Mouse (Mus musculus): ENCODE results near the gene Dph1. TPM values are rescaled to one million over a fixed set of nuclear protein-coding genes. Genes with fewer than 3 reads are reported as not detected.

Dph1 gene
- polyA plus RNA-seq, 1 experiment from 2014 or later: 20.7 TPM

DNA sequence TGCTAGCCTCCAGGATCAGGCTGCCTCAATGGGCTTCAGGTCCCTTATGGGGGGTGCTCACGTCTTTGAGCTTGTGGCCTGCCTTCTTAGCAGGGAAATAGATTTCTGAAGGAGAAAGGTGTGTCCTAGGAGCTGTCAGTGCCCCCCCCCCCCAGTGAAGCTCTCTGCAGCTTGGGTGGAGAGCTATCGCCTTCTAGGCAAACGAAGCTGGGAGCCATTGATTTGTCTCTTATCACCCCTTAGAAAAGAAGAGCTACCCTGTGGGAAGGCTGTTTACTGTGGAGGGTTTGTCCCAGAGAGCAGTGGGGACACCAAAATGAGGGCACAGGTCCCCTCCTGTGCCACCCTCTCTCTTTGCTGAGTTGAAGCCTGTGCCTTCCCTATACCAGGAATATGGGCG, 19.1 kb upstream of the Dph1 start:
- ATAC-seq (ENCODE audit: insufficient read depth, low FRiP score): no peak
- no peaks in the 10 kb centered on the region for H3K27me3 ChIP-seq (ENCODE audit: control insufficient read depth, insufficient read depth, low read length)
- no peak overlapping the region for H3K9ac ChIP-seq (ENCODE audit: low read length)
- 69% methylated on average over 4 of the region's 4 CpGs for WGBS
- no peaks in the 10 kb centered on the region for H3K36me3 ChIP-seq (ENCODE audit: control insufficient read depth, insufficient read depth, low read length)
- no peak overlapping the region for H3K4me3 ChIP-seq (replicated peaks; ENCODE audit: low read length)
- no peak overlapping the region for H3K4me2 ChIP-seq (ENCODE audit: low read depth, low read length)
- H3K4me1 ChIP-seq (ENCODE audit: control insufficient read depth, insufficient read depth, low read length): peaks cover 26% of the 10 kb centered on the region
- no peaks in the 10 kb centered on the region for H3K9me3 ChIP-seq (replicated peaks; ENCODE audit: control insufficient read depth, low read length)
- H3K27ac ChIP-seq (ENCODE audit: low read length): no peak overlapping the region; the same call in 1 of the 2 replicates

DNA sequence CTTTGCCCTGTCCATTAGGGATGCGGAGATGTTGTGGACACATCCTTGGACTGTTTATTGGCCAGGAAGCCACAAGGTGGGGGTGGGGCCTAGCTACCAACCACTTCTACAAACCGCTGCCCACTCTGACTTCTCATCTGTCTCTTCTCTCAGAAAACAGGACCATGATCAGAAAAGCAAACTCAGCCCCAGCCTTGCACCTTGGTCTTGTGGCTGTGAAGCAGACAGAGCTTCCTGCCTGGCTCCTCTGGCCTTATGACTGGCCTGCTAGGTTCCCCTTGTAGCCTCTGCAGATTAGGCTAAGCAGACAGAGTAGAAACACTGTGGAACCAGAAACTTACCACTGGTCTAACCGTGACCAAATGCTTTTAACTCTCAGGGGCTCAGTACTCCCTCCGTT, 18.3 kb upstream of the Dph1 start:
- Histone ChIP-seq H3K4me1 (ENCODE audit: control insufficient read depth, insufficient read depth, low read length) (peaks cover 22% of the 10 kb centered on the region), H3K27me3 (ENCODE audit: control insufficient read depth, insufficient read depth, low read length) (no peaks in the 10 kb centered on the region), H3K27ac (ENCODE audit: low read length) (no peak overlapping the region), H3K4me3 (replicated peaks; ENCODE audit: low read length) (no peak overlapping the region), H3K9ac (ENCODE audit: low read length) (no peak overlapping the region), H3K4me2 (ENCODE audit: low read depth, low read length) (no peak overlapping the region), H3K9me3 (replicated peaks; ENCODE audit: control insufficient read depth, low read length) (no peaks in the 10 kb centered on the region), H3K36me3 (ENCODE audit: control insufficient read depth, insufficient read depth, low read length) (no peaks in the 10 kb centered on the region)
- WGBS: 73% methylated on average over 4 of the region's 4 CpGs
- no peak for ATAC-seq (ENCODE audit: insufficient read depth, low FRiP score)

DNA sequence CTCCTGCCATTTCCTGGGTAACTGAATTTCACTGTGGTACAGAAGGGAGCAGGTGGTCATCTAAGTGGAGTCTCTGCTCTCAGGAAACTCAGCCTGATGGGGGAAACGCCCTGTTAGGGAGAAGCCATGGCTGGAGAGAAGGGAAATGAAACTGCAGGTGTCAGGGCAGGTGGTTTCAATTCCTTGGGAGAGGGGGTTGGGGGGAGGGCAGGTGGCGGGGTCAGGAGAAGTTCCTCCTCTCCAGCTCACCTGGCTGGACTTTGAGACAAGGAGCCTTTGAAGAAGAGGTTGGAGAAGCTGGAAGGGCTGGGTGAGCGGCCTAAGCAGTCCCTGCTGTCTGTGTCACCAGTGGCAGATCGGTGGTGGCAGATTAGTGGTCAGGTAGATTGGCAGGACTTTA, 15.3 kb upstream of the Dph1 start:
- ATAC-seq (ENCODE audit: insufficient read depth, low FRiP score): no peak
- H3K4me2 ChIP-seq (ENCODE audit: low read depth, low read length): no peak overlapping the region
- 59% methylated on average over 4 of the region's 4 CpGs for WGBS
- no peaks in the 10 kb centered on the region for H3K9me3 ChIP-seq (replicated peaks; ENCODE audit: control insufficient read depth, low read length)
- H3K27me3 ChIP-seq (ENCODE audit: control insufficient read depth, insufficient read depth, low read length): no peaks in the 10 kb centered on the region
- no peaks in the 10 kb centered on the region for H3K36me3 ChIP-seq (ENCODE audit: control insufficient read depth, insufficient read depth, low read length)
- no peak overlapping the region for H3K9ac ChIP-seq (ENCODE audit: low read length)
- peaks cover 7% of the 10 kb centered on the region for H3K4me1 ChIP-seq (ENCODE audit: control insufficient read depth, insufficient read depth, low read length)
- H3K27ac ChIP-seq (ENCODE audit: low read length): no peak overlapping the region
- no peak overlapping the region for H3K4me3 ChIP-seq (replicated peaks; ENCODE audit: low read length)

DNA sequence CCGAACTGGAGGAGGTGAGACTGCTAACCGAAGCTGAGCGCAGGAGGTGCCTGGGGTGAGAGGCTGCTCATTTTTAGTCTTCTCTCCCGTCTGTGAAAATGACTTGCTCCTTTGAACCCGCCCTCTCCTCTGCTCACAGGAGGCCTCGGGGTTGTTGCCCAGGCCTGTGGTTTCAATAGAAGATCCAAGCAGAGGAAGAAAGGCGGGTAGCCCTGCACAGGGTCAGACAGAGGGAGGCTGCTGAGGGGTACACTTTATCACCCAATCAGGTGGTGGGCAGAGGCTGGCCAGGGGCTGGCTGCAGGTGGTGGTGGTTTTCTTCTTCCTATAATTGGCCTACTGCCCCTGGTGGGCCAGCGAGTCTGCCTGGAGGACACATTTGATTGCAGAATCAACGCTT, 13.4 kb upstream of the Dph1 start:
- ATAC-seq (ENCODE audit: insufficient read depth, low FRiP score): no peak
- Histone ChIP-seq H3K27ac (ENCODE audit: low read length) (no peak overlapping the region), H3K27me3 (ENCODE audit: control insufficient read depth, insufficient read depth, low read length) (0 out of 2 replicates have a peak, but pooled peaks cover under 1% of the 10 kb centered on the region), H3K4me3 (replicated peaks; ENCODE audit: low read length) (no peak overlapping the region), H3K9me3 (replicated peaks; ENCODE audit: control insufficient read depth, low read length) (no peaks in the 10 kb centered on the region), H3K4me1 (ENCODE audit: control insufficient read depth, insufficient read depth, low read length) (peaks cover 3% of the 10 kb centered on the region; the same call in 1 of the 2 replicates), H3K36me3 (ENCODE audit: control insufficient read depth, insufficient read depth, low read length) (no peaks in the 10 kb centered on the region), H3K9ac (ENCODE audit: low read length) (no peak overlapping the region), H3K4me2 (ENCODE audit: low read depth, low read length) (no peak overlapping the region)
- 45% methylated on average over 9 of the region's 9 CpGs for WGBS

DNA sequence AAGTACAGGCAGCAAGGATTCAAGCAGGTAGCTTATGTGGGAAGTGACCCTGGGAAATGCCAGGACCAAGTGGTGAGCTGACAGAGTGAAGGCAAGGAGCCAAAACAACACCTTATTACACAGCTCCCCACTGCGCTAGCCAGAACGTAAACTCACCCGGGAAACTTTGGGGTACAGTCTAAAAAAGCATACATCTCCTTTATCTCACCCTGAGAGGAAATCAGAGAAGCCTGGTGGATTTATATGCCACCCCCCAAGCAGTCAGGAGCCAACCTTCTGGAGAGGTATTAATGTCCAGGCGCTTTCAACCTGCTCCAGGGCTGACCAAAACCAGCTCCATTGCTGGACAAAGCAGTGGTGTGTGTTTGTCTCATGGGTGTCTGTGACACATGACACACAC, 12.9 kb upstream of the Dph1 start:
- no peak overlapping the region for H3K9ac ChIP-seq (ENCODE audit: low read length)
- H3K36me3 ChIP-seq (ENCODE audit: control insufficient read depth, insufficient read depth, low read length): no peaks in the 10 kb centered on the region
- whole genome bisulfite sequencing: 79% methylated on average over 4 of the region's 4 CpGs
- 0 out of 2 replicates have a peak, but pooled peaks cover 3% of the 10 kb centered on the region for H3K27me3 ChIP-seq (ENCODE audit: control insufficient read depth, insufficient read depth, low read length)
- no peak overlapping the region for H3K4me3 ChIP-seq (replicated peaks; ENCODE audit: low read length)
- no peak overlapping the region for H3K4me2 ChIP-seq (ENCODE audit: low read depth, low read length)
- H3K9me3 ChIP-seq (replicated peaks; ENCODE audit: control insufficient read depth, low read length): no peaks in the 10 kb centered on the region
- no peak for ATAC-seq (ENCODE audit: insufficient read depth, low FRiP score)
- no peak overlapping the region for H3K27ac ChIP-seq (ENCODE audit: low read length)
- H3K4me1 ChIP-seq (ENCODE audit: control insufficient read depth, insufficient read depth, low read length): peaks cover 3% of the 10 kb centered on the region; the same call in 1 of the 2 replicates

- peak overlapping the region; percentile 34; the same call in 1 of the 2 replicates for H3K9ac ChIP-seq (ENCODE audit: low read length)
- 45% methylated on average over 8 of the region's 8 CpGs for WGBS
- H3K27me3 ChIP-seq (ENCODE audit: control insufficient read depth, insufficient read depth, low read length): peaks cover 8% of the 10 kb centered on the region; the same call in 1 of the 2 replicates
- no peak overlapping the region for H3K27ac ChIP-seq (ENCODE audit: low read length)
- H3K4me3 ChIP-seq (replicated peaks; ENCODE audit: low read length): no peak overlapping the region
- no peaks in the 10 kb centered on the region for H3K36me3 ChIP-seq (ENCODE audit: control insufficient read depth, insufficient read depth, low read length)
- H3K4me2 ChIP-seq (ENCODE audit: low read depth, low read length): no peak overlapping the region
- peaks cover 3% of the 10 kb centered on the region; the same call in 1 of the 2 replicates for H3K4me1 ChIP-seq (ENCODE audit: control insufficient read depth, insufficient read depth, low read length)
- no peak for ATAC-seq (ENCODE audit: insufficient read depth, low FRiP score)
- no peaks in the 10 kb centered on the region for H3K9me3 ChIP-seq (replicated peaks; ENCODE audit: control insufficient read depth, low read length)
Measured at GRCm38 (mm10) chr11:75201721-75202120, 10.7 kb upstream of the Dph1 start.

GRCm38 (mm10) chr11:75200935-75201334, 9.9 kb upstream of the Dph1 start:
- no peak for ATAC-seq (ENCODE audit: insufficient read depth, low FRiP score)
- no peak overlapping the region for H3K4me2 ChIP-seq (ENCODE audit: low read depth, low read length)

GRCm38 (mm10) chr11:75199951-75200350, 8.9 kb upstream of the Dph1 start:
- no peak overlapping the region for H3K4me3 ChIP-seq (replicated peaks; ENCODE audit: low read length)
- H3K27me3 ChIP-seq (ENCODE audit: control insufficient read depth, insufficient read depth, low read length): peaks cover 26% of the 10 kb centered on the region
- 59% methylated on average over 5 of the region's 5 CpGs for WGBS
- H3K9ac ChIP-seq (ENCODE audit: low read length): no peak overlapping the region
- no peak for ATAC-seq (ENCODE audit: insufficient read depth, low FRiP score)
- no peaks in the 10 kb centered on the region for H3K9me3 ChIP-seq (replicated peaks; ENCODE audit: control insufficient read depth, low read length)
- peaks cover 3% of the 10 kb centered on the region; the same call in 1 of the 2 replicates for H3K4me1 ChIP-seq (ENCODE audit: control insufficient read depth, insufficient read depth, low read length)
- H3K36me3 ChIP-seq (ENCODE audit: control insufficient read depth, insufficient read depth, low read length): no peaks in the 10 kb centered on the region
- H3K4me2 ChIP-seq (ENCODE audit: low read depth, low read length): no peak overlapping the region
- H3K27ac ChIP-seq (ENCODE audit: low read length): no peak overlapping the region

More at GRCm38 (mm10) chr11:75200935-75201334, 9.9 kb upstream of the Dph1 start:
- H3K4me3 ChIP-seq (replicated peaks; ENCODE audit: low read length): no peak overlapping the region
- no peak overlapping the region for H3K9ac ChIP-seq (ENCODE audit: low read length)
- no peaks in the 10 kb centered on the region for H3K9me3 ChIP-seq (replicated peaks; ENCODE audit: control insufficient read depth, low read length)
- 87% methylated on average over 12 of the region's 12 CpGs for WGBS
- H3K36me3 ChIP-seq (ENCODE audit: control insufficient read depth, insufficient read depth, low read length): no peaks in the 10 kb centered on the region
- H3K27me3 ChIP-seq (ENCODE audit: control insufficient read depth, insufficient read depth, low read length): peaks cover 16% of the 10 kb centered on the region
- no peak overlapping the region for H3K27ac ChIP-seq (ENCODE audit: low read length)
- H3K4me1 ChIP-seq (ENCODE audit: control insufficient read depth, insufficient read depth, low read length): peaks cover 3% of the 10 kb centered on the region; the same call in 1 of the 2 replicates

DNA sequence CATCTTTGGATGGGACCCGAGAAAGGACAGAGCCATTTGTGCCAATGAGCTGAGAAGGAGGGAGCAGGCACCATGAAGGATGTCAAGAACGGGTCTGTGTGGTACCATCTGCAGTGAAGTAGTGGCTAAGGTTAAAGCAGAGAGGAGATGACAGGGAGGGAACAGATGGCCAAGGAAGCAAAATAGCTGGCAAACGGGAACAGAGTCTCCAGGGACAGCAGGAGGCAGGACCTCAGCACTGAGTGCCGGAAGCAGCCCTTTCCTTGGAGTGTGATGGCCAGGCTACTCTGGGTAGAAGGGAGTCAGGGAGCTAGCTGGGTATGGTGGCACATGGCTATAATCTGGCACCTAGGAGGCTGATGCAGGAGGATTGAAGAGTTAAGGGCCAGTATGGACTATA, 7.8 kb upstream of the Dph1 start:
- H3K9me3 ChIP-seq (replicated peaks; ENCODE audit: control insufficient read depth, low read length): no peaks in the 10 kb centered on the region
- no peaks in the 10 kb centered on the region for H3K36me3 ChIP-seq (ENCODE audit: control insufficient read depth, insufficient read depth, low read length)
- no peak for ATAC-seq (ENCODE audit: insufficient read depth, low FRiP score)
- 76% methylated on average over 4 of the region's 4 CpGs for WGBS
- no peak overlapping the region for H3K4me2 ChIP-seq (ENCODE audit: low read depth, low read length)
- peaks cover 12% of the 10 kb centered on the region for H3K4me1 ChIP-seq (ENCODE audit: control insufficient read depth, insufficient read depth, low read length)
- peaks cover 38% of the 10 kb centered on the region for H3K27me3 ChIP-seq (ENCODE audit: control insufficient read depth, insufficient read depth, low read length)
- H3K4me3 ChIP-seq (replicated peaks; ENCODE audit: low read length): no peak overlapping the region
- H3K27ac ChIP-seq (ENCODE audit: low read length): no peak overlapping the region
- no peak overlapping the region for H3K9ac ChIP-seq (ENCODE audit: low read length)
